Mouse (Mus musculus) telencephalon, adult 2 months (tissue): Measurements from ENCODE around the gene Vwa7.
A peak's percentile ranks its signal among the peaks of the same experiment; 100 is the strongest.
"Not testable (repeated sequence)": the region's sequence is repeated elsewhere in the genome, so short reads cannot be mapped to it uniquely, and the experiment has no call there.

Source experiments
- DNase-seq: peaks from one replicate; pipeline ENCODE4 v3.0.0-alpha.2; 2011; ENCODE audit warnings: low read depth, low spot score

Vwa7 gene

GRCm38 (mm10) chr17:35016376-35016775 lies at the start of gene Vwa7:
TSS of gene Vwa7 (plus strand) at chr17:35016579.
- no peak for DNase-seq

GRCm38 (mm10) chr17:34969822-34970221 lies 46.6 kb upstream of the Vwa7 start, which contains the start of gene Gm20481:
TSS of gene Gm20481 (plus strand) at chr17:34969912.
- not testable (repeated sequence) for DNase-seq

- not testable (repeated sequence) for DNase-seq
Measured at GRCm38 (mm10) chr17:34970850-34971249, 45.5 kb upstream of the Vwa7 start.

GRCm38 (mm10) chr17:34971694-34972068 lies 44.7 kb upstream of the Vwa7 start:
- not testable (repeated sequence) for DNase-seq

- not testable (repeated sequence) for DNase-seq
Measured at GRCm38 (mm10) chr17:34972069-34972749, 44.2 kb upstream of the Vwa7 start, which contains the start of the genes Hspa1a and Hspa1l. TSS of gene Hspa1a (minus strand) at chr17:34972156. TSS of gene Hspa1l (plus strand) at chr17:34972703.

GRCm38 (mm10) chr17:34975581-34976492 lies 40.5 kb upstream of the Vwa7 start:
- no peak for DNase-seq

- no peak for DNase-seq
Measured at GRCm38 (mm10) chr17:34977000-34977399, 39.4 kb upstream of the Vwa7 start.

GRCm38 (mm10) chr17:34978239-34978638 lies 38.1 kb upstream of the Vwa7 start:
- no peak for DNase-seq

- DNase-seq, result no peak
Measured at GRCm38 (mm10) chr17:34979631-34980030, 36.7 kb upstream of the Vwa7 start.

GRCm38 (mm10) chr17:34980655-34981054 lies 35.7 kb upstream of the Vwa7 start:
- no peak for DNase-seq

- peak; percentile 93 for DNase-seq
Measured at GRCm38 (mm10) chr17:34981690-34982180, 34.6 kb upstream of the Vwa7 start, which contains the start of gene Lsm2. TSS of gene Lsm2 (plus strand) at chr17:34981862.

- no peak for DNase-seq
Measured at GRCm38 (mm10) chr17:34982328-34982727, 34.1 kb upstream of the Vwa7 start.

GRCm38 (mm10) chr17:34984218-34984617 lies 32.2 kb upstream of the Vwa7 start:
- no peak for DNase-seq

GRCm38 (mm10) chr17:34994751-34995150 lies 21.6 kb upstream of the Vwa7 start:
- DNase-seq, result no peak

GRCm38 (mm10) chr17:34995192-34995591 lies 21.2 kb upstream of the Vwa7 start:
- DNase-seq, result not testable (repeated sequence)

GRCm38 (mm10) chr17:34995927-34996326 lies 20.5 kb upstream of the Vwa7 start:
- DNase-seq, result not testable (repeated sequence)

GRCm38 (mm10) chr17:34996411-34997141 lies 19.8 kb upstream of the Vwa7 start:
- DNase-seq, result no peak

- no peak for DNase-seq
Measured at GRCm38 (mm10) chr17:34997142-34997483, 19.3 kb upstream of the Vwa7 start.

GRCm38 (mm10) chr17:34998526-34999430 lies 17.6 kb upstream of the Vwa7 start:
- no peak for DNase-seq

- not testable (repeated sequence) for DNase-seq
Measured at GRCm38 (mm10) chr17:34999871-35000716, 16.3 kb upstream of the Vwa7 start.
